Mouse (Mus musculus) forebrain, embryonic 15.5 days (tissue): ENCODE measurements at regions not wholly inside any gene's neighbourhood (a gene's known extent, or its start where the extent isn't known, plus 50 kb on each side); places are given as distances from the start of the nearest gene placed in this dataset.

Source experiments
- ATAC-seq: fragments of 200-750 bp; cut with Nextera tagmentation; replicated peaks from 2 replicates; pipeline ENCODE4 v1.8.0; 2017; ENCODE audit warnings: mild to moderate bottlenecking, moderate TSS enrichment, moderate library complexity
- H3K27ac ChIP-seq: fragments of 300-500 bp; sonication (generic); replicated peaks from 2 replicates; pipeline ENCODE4 v1.5.1; 2015; ENCODE audit warnings: mild to moderate bottlenecking, inconsistent platforms
- H3K27me3 ChIP-seq: fragments of 300-500 bp; sonication (generic); 2 replicates; pipeline ENCODE4 v1.6.1; 2015; ENCODE audit warnings: inconsistent platforms
- H3K36me3 ChIP-seq: fragments of 300-500 bp; sonication (generic); 2 replicates; pipeline ENCODE4 v1.6.1; 2015; ENCODE audit warnings: mild to moderate bottlenecking, inconsistent platforms
- H3K4me1 ChIP-seq: fragments of 300-500 bp; sonication (generic); 2 replicates; pipeline ENCODE4 v1.6.1; 2015; ENCODE audit warnings: inconsistent platforms
- H3K4me2 ChIP-seq: fragments of 300-500 bp; sonication (generic); replicated peaks from 2 replicates; pipeline ENCODE4 v1.6.1; 2015; ENCODE audit warnings: mild to moderate bottlenecking, inconsistent platforms
- H3K4me3 ChIP-seq: fragments of 300-500 bp; sonication (generic); 2 replicates; pipeline ENCODE4 v1.5.1; 2015; ENCODE audit warnings: mild to moderate bottlenecking, inconsistent platforms
- H3K9ac ChIP-seq: fragments of 300-500 bp; sonication (generic); replicated peaks from 2 replicates; pipeline ENCODE4 v1.6.1; 2015; ENCODE audit warnings: mild to moderate bottlenecking, inconsistent platforms
- H3K9me3 ChIP-seq: fragments of 300-500 bp; sonication (generic); 2 replicates; pipeline ENCODE4 v1.6.1; 2016; ENCODE audit warnings: inconsistent platforms
- WGBS: fragments of 180-500 bp; shearing (Covaris S2); methylation state at CpG from one replicate; pipeline ENCODE4 v1.1.7; 2015; ENCODE audit warnings: mixed read lengths; 5-methylcytosine and 5-hydroxymethylcytosine counted together

- ATAC-seq: no peak
- no peaks in the 10 kb centered on the region for H3K9me3 ChIP-seq
- WGBS: 81% methylated on average over 3 of the region's 3 CpGs
- H3K4me2 ChIP-seq: no peak overlapping the region
- no peak overlapping the region for H3K9ac ChIP-seq
- no peaks in the 10 kb centered on the region for H3K27me3 ChIP-seq
- H3K27ac ChIP-seq: no peak overlapping the region
- H3K4me1 ChIP-seq: no peaks in the 10 kb centered on the region
- H3K4me3 ChIP-seq: no peak overlapping the region
- H3K36me3 ChIP-seq: no peaks in the 10 kb centered on the region
Observed at GRCm38 (mm10) chr12:13709806-13710205, 440.9 kb downstream of the Nbas start.

GRCm38 (mm10) chr12:13707747-13708146 lies 438.8 kb downstream of the Nbas start:
- Histone ChIP-seq H3K27ac (no peak overlapping the region), H3K4me1 (peaks cover 7% of the 10 kb centered on the region; the same call in 1 of the 2 replicates), H3K9ac (no peak overlapping the region), H3K36me3 (no peaks in the 10 kb centered on the region), H3K4me2 (no peak overlapping the region), H3K27me3 (no peaks in the 10 kb centered on the region), H3K4me3 (no peak overlapping the region), H3K9me3 (no peaks in the 10 kb centered on the region)
- ATAC-seq: no peak
- WGBS: 77% methylated on average over 5 of the region's 5 CpGs

GRCm38 (mm10) chr12:13706510-13706909 lies 437.6 kb downstream of the Nbas start:
- Histone ChIP-seq H3K4me2 (no peak overlapping the region), H3K9ac (no peak overlapping the region), H3K36me3 (no peaks in the 10 kb centered on the region), H3K4me1 (peaks cover 7% of the 10 kb centered on the region; the same call in 1 of the 2 replicates), H3K27me3 (no peaks in the 10 kb centered on the region), H3K4me3 (no peak overlapping the region), H3K9me3 (no peaks in the 10 kb centered on the region), H3K27ac (no peak overlapping the region)
- 4% methylated on average over 4 of the region's 4 CpGs for WGBS
- peak; percentile 55; the same call in 1 of the 2 replicates for ATAC-seq

- no peak overlapping the region for H3K27ac ChIP-seq
- 62% methylated on average over 3 of the region's 3 CpGs for WGBS
- ATAC-seq: peak; percentile 60; the same call in 1 of the 2 replicates
- no peak overlapping the region for H3K4me3 ChIP-seq
- H3K4me1 ChIP-seq: peaks cover 7% of the 10 kb centered on the region; the same call in 1 of the 2 replicates
- no peak overlapping the region for H3K4me2 ChIP-seq
- no peaks in the 10 kb centered on the region for H3K9me3 ChIP-seq
- H3K36me3 ChIP-seq: no peaks in the 10 kb centered on the region
- H3K9ac ChIP-seq: no peak overlapping the region
- H3K27me3 ChIP-seq: no peaks in the 10 kb centered on the region
Observed at GRCm38 (mm10) chr12:13703604-13704003, 434.7 kb downstream of the Nbas start.

GRCm38 (mm10) chr12:13699858-13700257 lies 430.9 kb downstream of the Nbas start:
- H3K27ac ChIP-seq: no peak overlapping the region
- WGBS: 87% methylated on average over 2 of the region's 2 CpGs
- H3K36me3 ChIP-seq: no peaks in the 10 kb centered on the region

GRCm38 (mm10) chr12:13698834-13699233 lies 429.9 kb downstream of the Nbas start:
- Histone ChIP-seq H3K4me3 (no peak overlapping the region), H3K9me3 (no peaks in the 10 kb centered on the region), H3K9ac (no peak overlapping the region), H3K36me3 (no peaks in the 10 kb centered on the region), H3K4me2 (no peak overlapping the region), H3K27ac (no peak overlapping the region), H3K27me3 (no peaks in the 10 kb centered on the region), H3K4me1 (peaks cover 5% of the 10 kb centered on the region; the same call in 1 of the 2 replicates)
- ATAC-seq: no peak
- whole genome bisulfite sequencing: 71% methylated on average over 4 of the region's 4 CpGs

More at GRCm38 (mm10) chr12:13699858-13700257, 430.9 kb downstream of the Nbas start:
- Histone ChIP-seq H3K9ac (no peak overlapping the region), H3K4me1 (peaks cover 7% of the 10 kb centered on the region; the same call in 1 of the 2 replicates), H3K27me3 (no peaks in the 10 kb centered on the region), H3K9me3 (no peaks in the 10 kb centered on the region), H3K4me3 (no peak overlapping the region), H3K4me2 (no peak overlapping the region)
- no peak for ATAC-seq

GRCm38 (mm10) chr12:13691394-13692165 lies 422.6 kb downstream of the Nbas start:
- ATAC-seq: no peak
- 50% methylated on average over 2 of the region's 2 CpGs for WGBS
- Histone ChIP-seq H3K27ac (no peak overlapping the region), H3K9me3 (no peaks in the 10 kb centered on the region), H3K36me3 (no peaks in the 10 kb centered on the region), H3K4me3 (no peak overlapping the region), H3K4me1 (no peaks in the 10 kb centered on the region), H3K4me2 (no peak overlapping the region), H3K9ac (no peak overlapping the region), H3K27me3 (no peaks in the 10 kb centered on the region)

- H3K27ac ChIP-seq: no peak overlapping the region
- no peaks in the 10 kb centered on the region for H3K9me3 ChIP-seq
- H3K36me3 ChIP-seq: no peaks in the 10 kb centered on the region
- H3K4me2 ChIP-seq: no peak overlapping the region
- no peak overlapping the region for H3K9ac ChIP-seq
- H3K4me1 ChIP-seq: no peaks in the 10 kb centered on the region
- WGBS: 73% methylated on average over 1 of the region's 1 CpGs
- no peaks in the 10 kb centered on the region for H3K27me3 ChIP-seq
- no peak overlapping the region for H3K4me3 ChIP-seq
- no peak; the same call in 1 of the 2 replicates for ATAC-seq
Observed at GRCm38 (mm10) chr12:13677266-13677665, 408.3 kb downstream of the Nbas start.

GRCm38 (mm10) chr12:13669453-13669852 lies 400.5 kb downstream of the Nbas start:
- no peak overlapping the region for H3K4me3 ChIP-seq
- no peaks in the 10 kb centered on the region for H3K27me3 ChIP-seq
- ATAC-seq: no peak
- no peak overlapping the region for H3K9ac ChIP-seq
- no peaks in the 10 kb centered on the region for H3K9me3 ChIP-seq
- no peak overlapping the region for H3K27ac ChIP-seq
- no peaks in the 10 kb centered on the region for H3K36me3 ChIP-seq
- H3K4me1 ChIP-seq: no peaks in the 10 kb centered on the region
- H3K4me2 ChIP-seq: no peak overlapping the region

- no peaks in the 10 kb centered on the region for H3K4me1 ChIP-seq
- H3K9ac ChIP-seq: no peak overlapping the region
- 77% methylated on average over 3 of the region's 3 CpGs for WGBS
- no peak overlapping the region for H3K27ac ChIP-seq
- no peaks in the 10 kb centered on the region for H3K27me3 ChIP-seq
- no peaks in the 10 kb centered on the region for H3K9me3 ChIP-seq
- no peaks in the 10 kb centered on the region for H3K36me3 ChIP-seq
- no peak for ATAC-seq
- no peak overlapping the region for H3K4me2 ChIP-seq
- H3K4me3 ChIP-seq: no peak overlapping the region
Observed at GRCm38 (mm10) chr12:13668485-13669022, 399.6 kb downstream of the Nbas start.

GRCm38 (mm10) chr12:13639336-13639735 lies 370.4 kb downstream of the Nbas start:
- Histone ChIP-seq H3K36me3 (no peaks in the 10 kb centered on the region), H3K9me3 (no peaks in the 10 kb centered on the region), H3K27ac (no peak overlapping the region), H3K27me3 (no peaks in the 10 kb centered on the region), H3K4me2 (no peak overlapping the region), H3K4me1 (no peaks in the 10 kb centered on the region), H3K9ac (no peak overlapping the region), H3K4me3 (no peak overlapping the region)
- no peak for ATAC-seq
- 67% methylated on average over 1 of the region's 1 CpGs for WGBS
